Mouse (Mus musculus) heart, postnatal 4 days (tissue): Measurements from ENCODE around the gene Treml1. TPM values are rescaled to one million over a fixed set of nuclear protein-coding genes. Genes with fewer than 3 reads are reported as not detected.
A peak's percentile ranks its signal among the peaks of the same experiment; 100 is the strongest.

Experiments
- DNase-seq: peaks from one replicate; pipeline ENCODE4 v3.0.0; 2021
- total RNA-seq, 2 experiments: library from RNA; stranded (reverse); gene quantifications; 2 replicates each; pipeline ENCODE4 v1.2.3; 2021

Gene Treml1
- total RNA-seq, 2 experiments from 2014 or later = 0.20 to 0.31 TPM

DNA sequence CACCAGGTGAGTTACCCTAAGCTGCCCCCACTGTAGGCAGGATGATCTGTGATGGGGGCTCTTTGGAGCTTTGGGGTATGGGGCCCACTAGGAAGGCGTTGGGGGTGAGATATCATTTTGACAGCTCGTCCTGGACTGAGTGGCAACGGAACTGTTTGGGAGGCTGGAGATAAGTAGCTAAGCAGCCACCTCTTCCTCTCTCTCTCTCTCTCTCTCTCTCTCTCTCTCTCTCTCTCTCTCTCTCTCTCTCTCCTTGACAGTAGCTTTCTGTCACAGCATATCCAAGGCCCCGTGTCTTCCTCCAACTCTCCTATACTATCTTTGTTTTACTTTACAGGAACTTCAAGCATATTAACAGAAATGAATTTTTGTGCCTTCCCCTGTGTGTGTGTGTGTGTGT is 746 bp downstream of the Treml1 start:
- DNase-seq = no peak

GRCm38 (mm10) chr17:48362346-48362745 is 2.6 kb downstream of the Treml1 start:
- DNase-seq = peak; percentile 51

- peak; percentile 80 for DNase-seq
Observed at GRCm38 (mm10) chr17:48362966-48363365, 3.2 kb downstream of the Treml1 start.

- DNase-seq = no peak
Observed at GRCm38 (mm10) chr17:48363421-48363965, 3.8 kb downstream of the Treml1 start.

- no peak for DNase-seq
Observed at GRCm38 (mm10) chr17:48365511-48366155, 5.9 kb downstream of the Treml1 start.

- no peak for DNase-seq
Observed at GRCm38 (mm10) chr17:48366806-48367205, 7.1 kb downstream of the Treml1 start.

- no peak for DNase-seq
Observed at GRCm38 (mm10) chr17:48371621-48372020, 11.9 kb downstream of the Treml1 start.

- no peak for DNase-seq
Observed at GRCm38 (mm10) chr17:48372987-48373386, 13.3 kb downstream of the Treml1 start.

DNA sequence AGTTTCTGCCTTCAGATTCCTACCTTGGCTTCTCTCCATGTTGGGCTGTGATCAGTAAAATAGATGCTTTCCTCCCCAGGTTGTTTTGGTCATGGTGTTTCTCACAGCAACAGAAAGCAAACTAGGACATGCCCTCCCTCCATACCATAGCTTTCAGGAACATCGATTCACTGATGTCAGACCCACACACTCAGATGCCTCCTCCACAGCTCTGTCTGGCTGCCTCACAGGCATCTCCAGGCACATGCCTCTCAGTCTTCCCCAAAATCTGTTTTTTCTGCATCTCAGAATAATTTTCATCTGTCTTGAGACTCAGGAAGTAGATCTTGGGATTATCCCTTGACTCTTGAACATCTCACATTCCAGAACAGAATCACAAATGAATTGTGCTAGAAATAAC is 16.4 kb downstream of the Treml1 start:
- no peak for DNase-seq

GRCm38 (mm10) chr17:48379050-48379449 is 19.3 kb downstream of the Treml1 start:
- no peak for DNase-seq

GRCm38 (mm10) chr17:48385786-48386461 is 26.2 kb downstream of the Treml1 start:
- DNase-seq = no peak

- DNase-seq = no peak
Observed at GRCm38 (mm10) chr17:48388666-48389065, 28.9 kb downstream of the Treml1 start.

GRCm38 (mm10) chr17:48389442-48389841 is 29.7 kb downstream of the Treml1 start:
- DNase-seq = no peak

GRCm38 (mm10) chr17:48391446-48391845 is 31.7 kb downstream of the Treml1 start:
- DNase-seq = no peak

DNA sequence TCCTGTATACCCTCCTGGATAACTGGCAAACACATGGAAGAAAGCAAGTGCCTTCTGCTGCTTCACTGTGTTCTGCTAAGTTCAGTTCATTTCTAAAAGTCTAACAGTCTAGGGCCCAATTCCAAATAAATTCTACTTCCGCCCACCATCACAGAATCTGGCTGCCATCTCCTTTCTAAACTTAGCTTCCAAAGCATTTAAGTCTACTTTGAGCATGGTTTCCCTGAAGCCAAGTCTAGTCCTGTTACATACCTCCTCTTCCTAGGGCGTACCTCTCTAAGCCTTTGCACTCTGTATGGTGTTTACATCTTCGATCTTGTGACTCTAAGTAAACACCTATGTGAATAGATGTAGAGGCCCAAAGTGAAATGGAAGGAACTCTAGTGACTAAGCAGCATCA is 32.9 kb downstream of the Treml1 start:
- DNase-seq = no peak

DNA sequence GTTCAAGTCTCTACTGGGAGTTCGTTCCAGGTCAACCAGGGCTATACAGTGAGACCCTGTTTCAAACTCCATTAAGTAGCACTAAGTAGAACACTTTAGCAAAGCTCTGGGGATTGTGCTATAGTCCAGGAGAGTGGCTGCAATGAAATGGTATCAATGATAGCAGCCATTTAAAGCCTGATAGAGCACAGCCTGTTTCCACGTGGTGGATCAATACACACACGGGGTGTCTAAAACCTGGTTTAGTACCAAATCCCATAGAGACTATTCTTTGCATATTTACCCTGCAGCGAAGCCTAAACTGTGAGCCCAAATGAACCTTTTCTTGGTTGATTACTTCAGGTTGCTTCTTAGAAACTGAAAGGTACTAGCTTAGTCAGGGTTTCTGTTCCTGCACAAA is 42.0 kb downstream of the Treml1 start:
- no peak for DNase-seq

- no peak for DNase-seq
Observed at GRCm38 (mm10) chr17:48402751-48403150, 43.0 kb downstream of the Treml1 start.

DNA sequence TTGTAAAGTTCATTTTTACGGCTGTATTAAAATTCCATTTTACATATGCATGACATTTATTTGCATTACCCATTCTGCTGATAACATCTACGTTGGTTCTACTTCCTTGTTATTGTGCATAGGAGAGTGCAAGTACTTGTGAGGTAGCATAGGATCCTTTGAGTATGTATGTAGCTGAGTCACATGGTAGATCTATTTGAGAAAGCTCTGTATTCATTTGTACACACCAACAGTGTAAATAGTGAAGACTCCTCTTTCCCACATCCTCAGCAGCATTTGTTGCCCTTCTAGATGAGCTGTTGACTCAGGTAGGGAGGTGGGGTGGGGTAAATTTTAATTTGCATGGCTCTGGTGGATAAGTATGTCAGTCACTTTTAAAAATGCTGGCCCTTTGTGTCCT is 44.1 kb downstream of the Treml1 start:
- DNase-seq = no peak

DNA sequence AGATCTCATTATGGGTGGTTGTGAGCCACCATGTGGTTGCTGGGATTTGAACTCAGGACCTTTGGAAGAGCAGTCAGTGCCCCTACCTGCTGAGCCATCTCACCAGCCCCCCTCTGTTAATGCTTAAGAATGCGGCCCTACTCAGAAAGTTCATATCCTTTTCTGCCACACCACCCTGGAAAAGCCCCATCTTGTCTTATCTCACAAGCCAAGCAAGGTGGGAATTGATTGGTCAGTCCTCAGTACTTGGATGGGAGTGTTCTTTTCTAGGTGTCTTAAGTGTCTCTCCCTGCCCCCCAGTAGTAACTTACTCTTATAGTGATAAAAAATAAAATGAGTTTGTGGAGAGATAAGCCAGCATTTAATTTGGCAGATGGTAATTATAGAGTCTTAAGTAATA is 45.0 kb downstream of the Treml1 start:
- DNase-seq = no peak

GRCm38 (mm10) chr17:48407154-48407553 is 47.4 kb downstream of the Treml1 start:
- DNase-seq = no peak

- no peak for DNase-seq
Observed at GRCm38 (mm10) chr17:48407910-48408525, 48.3 kb downstream of the Treml1 start.

DNA sequence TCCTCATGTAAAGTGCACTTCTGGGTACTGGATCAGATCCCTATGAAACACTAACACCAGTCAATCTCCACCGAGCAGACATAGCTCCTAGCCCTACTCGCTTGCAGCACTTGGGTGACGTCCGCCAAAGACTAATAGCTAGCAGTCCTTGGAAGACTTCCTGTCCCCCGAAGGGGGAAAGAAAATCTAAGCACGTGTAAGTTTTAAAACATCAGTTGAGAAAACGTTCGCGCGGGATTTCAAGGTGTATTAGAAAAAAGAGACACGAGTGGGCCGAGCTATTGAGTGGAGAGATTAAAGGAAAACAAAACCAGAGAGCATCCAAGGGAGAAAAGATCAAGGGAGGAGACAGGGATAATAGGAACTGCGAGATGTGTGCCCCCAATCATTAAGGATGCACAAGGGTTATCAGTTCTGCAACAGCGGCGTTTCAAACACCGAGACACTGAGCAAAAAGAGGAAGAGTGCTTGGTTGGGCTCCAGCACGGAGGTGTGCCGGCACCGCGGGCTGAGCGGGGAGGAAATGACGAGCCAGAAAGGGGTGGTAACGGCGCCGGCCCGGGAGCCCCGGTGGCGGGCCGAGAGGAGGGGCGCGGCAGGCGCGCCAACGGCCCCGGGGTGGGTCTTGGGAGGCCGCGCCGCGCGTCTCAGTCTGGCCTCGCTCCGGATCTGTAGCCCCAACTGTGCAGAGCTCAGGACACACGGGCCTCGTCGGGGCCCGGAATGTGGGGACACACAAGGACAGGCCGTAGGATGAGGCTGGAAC is 49.0 kb downstream of the Treml1 start:
- peak; percentile 80 for DNase-seq
